Mouse (Mus musculus) intestine, embryonic 15.5 days (tissue): ENCODE data around the gene Lsp1. TPM values are rescaled to one million over a fixed set of nuclear protein-coding genes. Genes with fewer than 3 reads are reported as not detected.

Experiments used
- ATAC-seq: fragments of 200-750 bp; cut with Nextera tagmentation; 2 replicates; pipeline ENCODE4 v1.8.0; 2017; ENCODE audit warnings: moderate TSS enrichment, moderate library complexity
- H3K27ac ChIP-seq: fragments of 300-500 bp; sonication (generic); 2 replicates; pipeline ENCODE4 v1.5.1; 2015; ENCODE audit warnings: mild to moderate bottlenecking, inconsistent platforms
- H3K27me3 ChIP-seq: fragments of 300-500 bp; sonication (generic); replicated peaks from 2 replicates; pipeline ENCODE4 v1.6.1; 2015; ENCODE audit warnings: inconsistent platforms
- H3K36me3 ChIP-seq: fragments of 300-500 bp; sonication (generic); 2 replicates; pipeline ENCODE4 v1.6.1; 2015; ENCODE audit warnings: inconsistent platforms
- H3K4me1 ChIP-seq: fragments of 300-500 bp; sonication (generic); replicated peaks from 2 replicates; pipeline ENCODE4 v1.6.1; 2015; ENCODE audit warnings: inconsistent platforms
- H3K4me2 ChIP-seq: fragments of 300-500 bp; sonication (generic); replicated peaks from 2 replicates; pipeline ENCODE4 v1.6.1; 2015; ENCODE audit warnings: mild to moderate bottlenecking, inconsistent platforms
- H3K4me3 ChIP-seq: fragments of 300-500 bp; sonication (generic); replicated peaks from 2 replicates; pipeline ENCODE4 v1.5.1; 2015; ENCODE audit warnings: inconsistent platforms
- H3K9ac ChIP-seq: fragments of 300-500 bp; sonication (generic); 2 replicates; pipeline ENCODE4 v1.6.1; 2015; ENCODE audit warnings: inconsistent platforms
- H3K9me3 ChIP-seq: fragments of 300-500 bp; sonication (generic); 2 replicates; pipeline ENCODE4 v1.6.1; 2016; ENCODE audit warnings: inconsistent platforms
- whole genome bisulfite sequencing: fragments of 180-500 bp; shearing (Covaris S2); methylation state at CpG from one replicate; pipeline ENCODE4 v1.1.7; 2015; 5-methylcytosine and 5-hydroxymethylcytosine counted together
- polyA plus RNA-seq: library from polyadenylated mRNA; unstranded; fragments of >200 nt; fragmentation: Nextera tagmentation; extraction: Ambion mirVana; gene quantifications from 2 replicates; pipeline ENCODE4 v1.2.1, GENCODE M21; 2015

Lsp1 gene
- polyA plus RNA-seq, 1 experiment from 2014 or later = 130 TPM

GRCm38 (mm10) chr7:142516221-142516978, 55.8 kb downstream of the Lsp1 start:
- Histone ChIP-seq H3K27me3 (no peaks in the 10 kb centered on the region), H3K4me1 (peaks cover 27% of the 10 kb centered on the region), H3K9ac (peak overlapping the region; percentile 18; the same call in 1 of the 2 replicates), H3K4me2 (peak overlapping the region; percentile 27; the same call in 1 of the 2 replicates), H3K27ac (peak overlapping the region; percentile 85), H3K9me3 (no peaks in the 10 kb centered on the region), H3K36me3 (no peaks in the 10 kb centered on the region), H3K4me3 (no peak overlapping the region)
- WGBS = 34% methylated on average over 21 of the region's 21 CpGs
- ATAC-seq = peak; percentile 85

- no peak for ATAC-seq
- Histone ChIP-seq H3K9ac (no peak overlapping the region), H3K27ac (no peak overlapping the region), H3K4me2 (no peak overlapping the region), H3K4me3 (no peak overlapping the region), H3K36me3 (no peaks in the 10 kb centered on the region), H3K27me3 (no peaks in the 10 kb centered on the region), H3K4me1 (peaks cover 33% of the 10 kb centered on the region), H3K9me3 (no peaks in the 10 kb centered on the region)
- WGBS = 40% methylated on average over 3 of the region's 3 CpGs
These were observed 56.9 kb downstream of the Lsp1 start for GRCm38 (mm10) chr7:142517531-142517930.

GRCm38 (mm10) chr7:142520331-142520730, 59.7 kb downstream of the Lsp1 start:
- 69% methylated on average over 4 of the region's 4 CpGs for WGBS
- Histone ChIP-seq H3K9me3 (no peaks in the 10 kb centered on the region), H3K4me3 (no peak overlapping the region), H3K36me3 (no peaks in the 10 kb centered on the region), H3K27ac (0 out of 2 replicates have a peak overlapping the region, but pooled peaks have one; percentile 66), H3K4me2 (no peak overlapping the region), H3K4me1 (peaks cover 51% of the 10 kb centered on the region), H3K9ac (no peak overlapping the region), H3K27me3 (no peaks in the 10 kb centered on the region)
- ATAC-seq = no peak

GRCm38 (mm10) chr7:142522352-142522751, 61.7 kb downstream of the Lsp1 start:
- peak; percentile 56 for ATAC-seq
- H3K27me3 ChIP-seq = no peaks in the 10 kb centered on the region
- H3K4me2 ChIP-seq = no peak overlapping the region
- H3K9me3 ChIP-seq = no peaks in the 10 kb centered on the region
- H3K27ac ChIP-seq = peak overlapping the region; percentile 69
- peaks cover 50% of the 10 kb centered on the region for H3K4me1 ChIP-seq
- no peaks in the 10 kb centered on the region for H3K36me3 ChIP-seq
- no peak overlapping the region for H3K9ac ChIP-seq
- 30% methylated on average over 4 of the region's 4 CpGs for WGBS
- no peak overlapping the region for H3K4me3 ChIP-seq

- H3K4me1 ChIP-seq = peaks cover 58% of the 10 kb centered on the region
- H3K4me3 ChIP-seq = no peak overlapping the region
- H3K9me3 ChIP-seq = no peaks in the 10 kb centered on the region
- H3K27ac ChIP-seq = peak overlapping the region; percentile 69
- no peaks in the 10 kb centered on the region for H3K36me3 ChIP-seq
- no peaks in the 10 kb centered on the region for H3K27me3 ChIP-seq
- WGBS = 17% methylated on average over 17 of the region's 17 CpGs
- no peak overlapping the region for H3K9ac ChIP-seq
- 0 out of 2 replicates have a peak overlapping the region, but pooled peaks have one; percentile 12 for H3K4me2 ChIP-seq
- ATAC-seq = no peak
These were observed 62.8 kb downstream of the Lsp1 start for GRCm38 (mm10) chr7:142523200-142523990.

GRCm38 (mm10) chr7:142525342-142526178, 65.0 kb downstream of the Lsp1 start:
- H3K36me3 ChIP-seq = no peaks in the 10 kb centered on the region
- 0 out of 2 replicates have a peak overlapping the region, but pooled peaks have one; percentile 1 for H3K4me2 ChIP-seq
- H3K9ac ChIP-seq = no peak overlapping the region
- H3K4me1 ChIP-seq = peaks cover 68% of the 10 kb centered on the region
- H3K9me3 ChIP-seq = no peaks in the 10 kb centered on the region
- H3K27me3 ChIP-seq = no peaks in the 10 kb centered on the region
- ATAC-seq = peak; percentile 32; the same call in 1 of the 2 replicates
- no peak overlapping the region for H3K4me3 ChIP-seq
- 29% methylated on average over 13 of the region's 13 CpGs for WGBS
- H3K27ac ChIP-seq = peak overlapping the region; percentile 87

- ATAC-seq = peak; percentile 66
- Histone ChIP-seq H3K9me3 (no peaks in the 10 kb centered on the region), H3K4me2 (no peak overlapping the region), H3K27ac (peak overlapping the region; percentile 80), H3K4me1 (peaks cover 65% of the 10 kb centered on the region), H3K4me3 (no peak overlapping the region), H3K9ac (no peak overlapping the region), H3K36me3 (no peaks in the 10 kb centered on the region), H3K27me3 (no peaks in the 10 kb centered on the region)
- 39% methylated on average over 10 of the region's 10 CpGs for WGBS
These were observed 68.7 kb downstream of the Lsp1 start for GRCm38 (mm10) chr7:142529350-142529749.

- H3K36me3 ChIP-seq = no peaks in the 10 kb centered on the region
- 62% methylated on average over 4 of the region's 4 CpGs for WGBS
- no peaks in the 10 kb centered on the region for H3K9me3 ChIP-seq
- ATAC-seq = no peak
- H3K4me3 ChIP-seq = no peak overlapping the region
- no peaks in the 10 kb centered on the region for H3K27me3 ChIP-seq
- H3K4me1 ChIP-seq = peaks cover 64% of the 10 kb centered on the region
- H3K4me2 ChIP-seq = peak overlapping the region; percentile 4; the same call in 1 of the 2 replicates
- peak overlapping the region; percentile 97; the same call in 1 of the 2 replicates for H3K27ac ChIP-seq
- H3K9ac ChIP-seq = 0 out of 2 replicates have a peak overlapping the region, but pooled peaks have one; percentile 13
These were observed 71.4 kb downstream of the Lsp1 start for GRCm38 (mm10) chr7:142531973-142532521.

GRCm38 (mm10) chr7:142532671-142533058, 72.1 kb downstream of the Lsp1 start, which contains the start of gene Mrpl23:
Gene Mrpl23, plus strand, starts transcription at chr7:142532686.
- Histone ChIP-seq H3K27ac (peak within 1 kb of the TSS; percentile 97), H3K4me1 (peaks cover 62% of the 10 kb centered on the region), H3K36me3 (no peaks in the 10 kb centered on the region), H3K4me2 (peak within 1 kb of the TSS; percentile 85), H3K27me3 (no peaks in the 10 kb centered on the region), H3K9me3 (no peaks in the 10 kb centered on the region), H3K4me3 (peak within 1 kb of the TSS; percentile 64), H3K9ac (peak within 1 kb of the TSS; percentile 75)
- WGBS = 6% methylated on average over 17 of the region's 17 CpGs
- ATAC-seq = peak; percentile 52

- 1% methylated on average over 43 of the region's 44 CpGs for WGBS
- ATAC-seq = peak; percentile 73
- Histone ChIP-seq H3K36me3 (no peaks in the 10 kb centered on the region), H3K4me1 (peaks cover 61% of the 10 kb centered on the region), H3K27me3 (no peaks in the 10 kb centered on the region), H3K4me2 (peak overlapping the region; percentile 85), H3K9me3 (no peaks in the 10 kb centered on the region), H3K27ac (peak overlapping the region; percentile 97), H3K9ac (peak overlapping the region; percentile 75), H3K4me3 (peak overlapping the region; percentile 64)
These were observed 72.6 kb downstream of the Lsp1 start for GRCm38 (mm10) chr7:142533059-142533855.

- no peak for ATAC-seq
- Histone ChIP-seq H3K9ac (peak overlapping the region; percentile 75), H3K4me2 (0 out of 2 replicates have a peak overlapping the region, but pooled peaks have one; percentile 11), H3K27ac (peak overlapping the region; percentile 97), H3K4me3 (no peak overlapping the region), H3K4me1 (peaks cover 64% of the 10 kb centered on the region), H3K36me3 (no peaks in the 10 kb centered on the region), H3K9me3 (no peaks in the 10 kb centered on the region), H3K27me3 (no peaks in the 10 kb centered on the region)
- 45% methylated on average over 4 of the region's 4 CpGs for WGBS
These were observed 74.5 kb downstream of the Lsp1 start for GRCm38 (mm10) chr7:142535116-142535515.
